Mouse (Mus musculus) erythroblast, adult 5-6 weeks (primary cell): ENCODE data around the gene Bcl10. TPM values are rescaled to one million over a fixed set of nuclear protein-coding genes. Genes with fewer than 3 reads are reported as not detected.
"Not testable (repeated sequence)": the region's sequence is repeated elsewhere in the genome, so short reads cannot be mapped to it uniquely, and the experiment has no call there.

Experiments
- ATAC-seq: replicated peaks from 2 replicates; pipeline ENCODE4 v1.8.0; 2016; ENCODE audit warnings: moderate number of reproducible peaks, mild to moderate bottlenecking, moderate TSS enrichment, inconsistent platforms; ENCODE audit not compliant: poor library complexity, low FRiP score, severe bottlenecking
- total RNA-seq, 2 experiments: library from RNA; stranded (forward) in 1 of 2; stranded (reverse) in 1 of 2; fragments of 150-400 nt in 1 of 2; fragments of 200-764, 138-1000 nt in 1 of 2; gene quantifications; 2 replicates each; pipeline versions ENCODE4 v1.2.3 to v1.2.4; 2015 to 2017; ENCODE audit warnings: low replicate concordance in 2 of 2

Bcl10 gene
- total RNA-seq, 2 experiments from 2014 or later, result 7.7 to 18.0 TPM

DNA sequence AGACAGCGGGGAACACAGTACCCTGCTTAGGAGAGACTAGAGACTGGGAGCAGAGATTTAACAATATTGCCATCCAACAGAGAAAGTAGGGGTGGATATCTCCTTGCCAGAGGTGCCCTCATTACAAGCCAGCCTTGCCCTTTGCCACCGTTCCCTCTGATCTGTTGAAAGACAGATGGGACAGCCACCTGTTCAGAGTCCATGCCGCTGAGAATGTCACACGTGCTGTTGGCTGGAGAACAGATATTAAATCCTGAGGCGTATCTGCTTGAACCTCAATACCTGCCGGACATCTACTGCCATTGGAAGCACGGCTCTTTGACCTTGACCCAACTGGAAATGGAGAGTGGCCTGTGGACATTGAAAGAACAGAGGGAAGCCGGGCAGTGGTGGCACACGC, 16.0 kb upstream of the Bcl10 start:
- ATAC-seq, result no peak

DNA sequence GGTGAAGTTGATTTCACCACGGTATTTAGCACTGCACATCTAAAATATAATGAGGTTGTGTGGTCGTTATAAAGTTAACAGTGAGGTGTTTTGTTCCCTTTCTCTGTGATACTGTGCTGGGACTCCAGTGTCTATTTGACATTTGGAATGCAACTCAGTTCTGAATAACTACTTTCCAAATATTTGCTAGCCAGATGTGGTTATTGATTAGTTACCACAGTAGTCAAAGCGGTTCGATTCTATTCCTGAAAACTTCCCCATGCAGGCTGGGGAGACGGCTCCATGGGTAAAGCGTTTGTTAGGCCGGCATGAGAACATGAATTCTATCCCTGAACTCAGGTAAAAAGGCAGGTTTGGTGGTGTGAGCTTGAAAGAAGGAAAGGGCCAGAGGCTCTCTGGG, 10.1 kb upstream of the Bcl10 start:
- no peak for ATAC-seq

DNA sequence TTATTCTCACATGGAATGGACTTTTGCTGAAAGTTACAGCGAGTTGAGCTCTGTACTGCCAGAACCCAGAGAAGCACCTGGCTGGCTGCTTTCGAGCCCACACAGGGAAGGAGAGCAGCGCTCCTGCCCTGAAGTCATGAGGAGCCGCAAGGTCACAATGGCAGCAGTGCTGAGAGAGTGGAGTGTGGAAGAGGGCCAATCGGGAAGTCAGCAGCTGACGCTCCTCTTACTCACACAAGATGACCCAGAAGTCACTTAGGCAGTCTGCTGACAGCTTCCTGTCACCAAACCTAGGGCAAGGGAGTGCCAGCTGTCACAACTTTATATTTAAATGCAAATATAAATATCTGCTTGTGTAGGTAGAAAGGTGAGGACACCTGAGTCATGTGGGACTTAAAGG, 9.3 kb upstream of the Bcl10 start:
- no peak for ATAC-seq

DNA sequence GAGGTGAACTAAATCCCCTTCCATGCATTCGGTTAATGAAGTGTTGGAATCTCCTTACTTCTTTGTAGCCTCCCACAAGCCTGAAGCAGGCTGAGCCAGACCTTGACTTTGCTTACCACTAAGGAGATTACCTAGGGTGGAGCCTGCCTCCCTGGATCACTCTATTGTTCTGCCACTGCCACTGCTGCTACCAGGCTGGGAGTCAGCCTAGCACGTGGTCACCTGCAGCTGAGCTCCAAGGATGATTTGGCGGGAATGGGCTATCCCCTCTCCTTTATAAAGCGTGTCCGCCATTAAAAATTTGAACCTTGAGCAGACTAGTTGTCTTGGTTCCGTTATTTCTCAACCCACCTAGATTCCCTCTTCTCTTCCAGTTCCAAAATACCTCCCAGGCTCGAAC, 8.7 kb upstream of the Bcl10 start:
- not testable (repeated sequence) for ATAC-seq

DNA sequence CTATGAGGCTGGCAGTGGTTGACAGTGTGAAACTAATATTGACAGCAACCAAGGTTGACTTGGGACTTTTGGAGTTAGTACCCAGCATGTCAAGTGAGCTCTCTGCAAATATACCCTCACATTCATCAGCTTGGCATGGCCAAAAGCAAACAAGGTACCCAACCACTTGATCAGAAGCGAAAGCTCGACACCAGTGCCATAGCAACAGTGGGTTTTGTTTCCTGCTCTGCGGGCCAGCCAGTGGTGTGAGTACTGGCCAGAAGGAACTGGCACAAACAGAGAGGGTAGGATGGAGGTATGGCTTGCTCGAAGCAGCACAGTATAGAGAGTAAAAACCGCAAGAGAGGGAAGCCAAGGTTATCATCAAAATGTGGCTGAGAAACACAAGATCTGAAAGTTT, 6.2 kb upstream of the Bcl10 start:
- no peak for ATAC-seq

DNA sequence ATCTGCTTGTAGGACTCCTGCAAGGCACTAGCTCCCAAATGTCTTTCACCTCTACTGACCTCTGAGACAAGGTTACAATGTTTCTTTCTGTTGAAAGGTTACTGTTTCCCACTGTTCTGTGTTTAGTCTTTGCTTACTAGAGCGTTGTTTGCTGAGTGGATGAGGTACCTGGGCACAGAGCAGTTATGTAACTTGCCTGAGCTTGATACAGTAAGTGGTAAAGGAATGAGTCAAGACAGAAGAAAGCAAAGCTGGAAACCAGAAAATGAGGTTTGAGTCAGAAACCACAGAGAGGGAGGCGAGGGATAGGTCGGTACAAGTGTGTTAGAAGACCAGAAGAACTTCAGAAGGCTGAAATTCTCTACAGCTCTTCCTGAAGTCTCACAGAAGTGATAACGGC, 5.8 kb upstream of the Bcl10 start:
- ATAC-seq, result no peak

DNA sequence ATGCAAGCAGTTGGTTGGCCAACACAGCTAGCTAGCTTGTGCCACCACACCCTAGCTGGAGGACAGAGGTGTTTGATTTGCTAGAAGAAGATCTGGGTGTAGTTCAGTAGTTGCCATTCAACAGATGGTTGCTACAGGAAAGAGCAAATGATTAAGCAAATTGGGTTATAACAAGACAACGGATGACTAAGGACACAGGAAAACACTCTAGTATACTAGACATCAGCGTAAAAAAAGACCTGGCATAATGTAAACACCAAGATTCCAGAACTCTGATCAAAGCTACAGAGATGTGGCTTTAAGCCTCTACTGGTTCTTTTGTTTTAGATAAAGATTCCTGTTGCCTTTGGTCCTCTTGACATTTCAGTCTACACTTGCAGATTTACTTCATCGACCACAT, 367 bp downstream of the Bcl10 start:
- ATAC-seq, result no peak

DNA sequence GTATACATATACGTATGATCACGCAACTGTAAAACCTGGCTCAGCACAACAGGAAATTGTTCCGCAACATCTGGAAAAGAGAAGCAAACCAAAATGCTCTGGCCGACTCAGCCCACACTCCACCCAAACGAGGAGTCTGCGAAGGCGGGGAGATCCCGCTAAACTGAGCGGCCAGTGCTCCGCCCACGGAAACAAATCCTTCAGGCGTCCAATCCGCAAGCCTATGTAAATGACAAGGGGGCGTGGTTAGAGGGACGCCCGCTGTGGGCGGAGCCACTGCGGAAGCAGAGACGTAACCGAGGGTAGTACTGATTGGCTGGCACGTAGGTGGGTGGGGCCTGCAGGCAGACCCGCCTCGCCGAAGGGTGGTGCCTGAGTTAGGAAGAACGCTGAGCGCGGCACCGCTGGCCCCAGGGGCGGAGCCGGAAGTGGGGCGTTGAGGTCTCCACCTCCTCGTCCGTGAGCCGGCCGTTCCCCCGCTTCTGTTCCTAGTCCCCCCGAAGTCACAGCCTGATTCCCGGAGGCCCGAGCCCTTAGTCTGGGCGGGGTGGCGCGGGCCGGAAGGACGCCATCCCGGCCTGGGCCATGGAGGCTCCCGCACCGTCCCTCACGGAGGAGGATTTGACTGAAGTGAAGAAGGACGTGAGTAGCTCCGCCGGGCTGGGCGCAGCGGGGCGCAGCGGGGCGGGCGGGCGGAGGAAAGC, 1.4 kb downstream of the Bcl10 start:
- ATAC-seq, result peak; percentile 97

DNA sequence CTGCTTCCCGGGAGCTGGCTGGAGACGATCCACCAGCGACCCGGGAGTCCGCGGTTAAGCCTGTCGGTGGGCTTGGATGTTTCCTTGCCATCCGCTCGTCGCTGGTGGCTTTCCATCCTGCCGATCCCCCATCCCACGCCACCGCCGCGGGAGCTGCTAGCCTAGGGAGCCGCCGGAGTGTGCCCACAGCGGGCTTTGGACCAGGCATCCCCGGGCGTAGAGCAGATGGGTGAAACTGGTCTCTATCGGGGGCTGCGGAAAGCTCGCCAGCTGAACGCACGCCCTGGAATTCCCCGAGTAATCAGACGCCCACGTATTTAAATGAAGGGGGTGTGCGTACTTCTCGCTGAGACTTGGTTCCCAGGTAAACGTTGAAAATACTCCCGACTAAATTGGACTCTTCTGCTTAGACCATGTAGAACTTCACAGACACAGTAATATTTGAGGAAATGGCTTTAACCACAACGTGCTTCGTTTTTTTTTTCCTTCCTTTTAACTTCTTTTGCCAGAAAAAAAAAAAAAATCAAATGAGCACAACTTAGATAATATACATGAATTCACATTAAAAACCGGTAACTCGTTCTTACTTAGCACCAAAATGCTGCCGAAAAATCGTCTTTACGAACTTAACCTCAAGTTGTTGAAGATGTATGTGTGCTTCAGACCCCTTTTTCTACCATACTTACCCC, 2.2 kb downstream of the Bcl10 start:
- peak; percentile 41 for ATAC-seq

DNA sequence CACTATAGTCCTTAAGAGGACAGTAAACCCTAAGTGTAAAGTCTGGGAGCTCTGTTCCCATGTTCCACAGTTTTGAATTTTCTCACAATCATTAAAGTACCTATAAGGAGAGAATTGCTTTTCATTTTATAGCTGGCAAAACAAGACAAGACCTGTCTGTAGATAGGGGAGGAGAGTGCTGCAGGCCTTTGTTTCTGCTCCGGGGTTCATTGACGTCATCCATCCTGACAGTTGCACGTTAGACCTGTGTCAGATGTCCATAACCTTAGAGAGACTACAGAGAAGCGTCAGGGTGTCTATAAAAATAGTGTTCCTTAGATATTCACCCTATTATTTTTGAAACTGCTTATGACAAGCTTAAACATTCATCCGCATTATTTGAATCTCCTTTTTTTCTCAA, 2.9 kb downstream of the Bcl10 start:
- no peak for ATAC-seq

DNA sequence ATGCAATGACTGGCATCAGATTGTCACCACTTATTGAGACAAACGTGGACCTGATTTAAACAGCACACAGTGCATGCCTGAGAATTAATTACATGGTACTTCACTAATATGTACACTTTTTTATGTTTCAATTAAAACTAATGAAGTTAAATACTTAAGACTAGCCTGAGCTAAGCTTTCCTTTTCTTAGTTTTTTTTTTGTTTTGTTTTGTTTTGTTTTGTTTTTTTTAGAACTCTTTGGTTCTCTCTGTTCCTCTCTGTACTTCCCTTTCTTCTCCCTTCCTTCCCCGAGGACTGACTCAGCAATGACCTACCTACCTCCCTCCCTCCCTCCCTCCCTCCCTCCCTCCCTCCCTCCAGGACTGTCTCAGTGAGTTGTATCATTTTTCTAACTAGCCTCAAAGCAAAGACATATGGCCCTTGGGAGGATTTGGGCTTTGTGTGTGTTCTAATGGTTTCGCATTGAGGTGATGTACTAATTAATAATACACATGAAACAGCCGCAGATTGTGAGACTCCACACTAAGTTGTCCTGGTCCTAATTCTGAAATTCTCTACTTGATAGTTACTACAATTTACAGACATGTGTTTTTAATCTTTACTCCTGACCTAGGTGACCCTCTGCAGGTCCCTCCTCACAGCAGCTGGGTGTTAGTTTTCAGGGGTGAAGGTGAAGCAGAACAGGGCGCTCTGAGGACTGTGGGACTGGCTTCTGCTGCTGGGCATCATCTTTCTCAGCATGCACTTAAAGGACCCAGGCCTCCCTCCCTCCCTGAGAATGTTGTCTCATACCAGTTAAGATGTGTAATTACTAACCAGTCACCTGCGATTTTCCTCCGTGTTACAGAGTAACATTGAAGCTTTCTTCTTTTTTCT, 7.2 kb downstream of the Bcl10 start:
- ATAC-seq, result no peak

DNA sequence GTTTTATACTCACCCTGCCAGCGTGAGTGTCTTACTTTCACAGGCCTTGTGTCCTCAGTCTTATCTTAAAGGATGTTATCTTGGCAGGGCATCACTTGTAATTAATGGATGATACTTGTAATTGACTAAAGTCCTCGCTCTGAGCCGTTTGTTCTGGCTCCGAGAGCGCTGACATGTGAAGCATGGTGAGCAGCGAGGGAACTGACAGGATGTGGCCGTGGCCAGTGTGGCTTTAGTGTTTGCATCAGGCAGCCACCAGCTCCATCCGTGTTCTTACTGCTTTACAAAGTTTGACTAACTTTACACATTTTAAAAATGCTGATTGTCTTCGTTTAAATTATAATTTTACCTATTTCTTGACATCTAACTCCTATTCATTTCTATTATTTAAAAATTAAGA, 11.2 kb downstream of the Bcl10 start:
- ATAC-seq, result no peak

DNA sequence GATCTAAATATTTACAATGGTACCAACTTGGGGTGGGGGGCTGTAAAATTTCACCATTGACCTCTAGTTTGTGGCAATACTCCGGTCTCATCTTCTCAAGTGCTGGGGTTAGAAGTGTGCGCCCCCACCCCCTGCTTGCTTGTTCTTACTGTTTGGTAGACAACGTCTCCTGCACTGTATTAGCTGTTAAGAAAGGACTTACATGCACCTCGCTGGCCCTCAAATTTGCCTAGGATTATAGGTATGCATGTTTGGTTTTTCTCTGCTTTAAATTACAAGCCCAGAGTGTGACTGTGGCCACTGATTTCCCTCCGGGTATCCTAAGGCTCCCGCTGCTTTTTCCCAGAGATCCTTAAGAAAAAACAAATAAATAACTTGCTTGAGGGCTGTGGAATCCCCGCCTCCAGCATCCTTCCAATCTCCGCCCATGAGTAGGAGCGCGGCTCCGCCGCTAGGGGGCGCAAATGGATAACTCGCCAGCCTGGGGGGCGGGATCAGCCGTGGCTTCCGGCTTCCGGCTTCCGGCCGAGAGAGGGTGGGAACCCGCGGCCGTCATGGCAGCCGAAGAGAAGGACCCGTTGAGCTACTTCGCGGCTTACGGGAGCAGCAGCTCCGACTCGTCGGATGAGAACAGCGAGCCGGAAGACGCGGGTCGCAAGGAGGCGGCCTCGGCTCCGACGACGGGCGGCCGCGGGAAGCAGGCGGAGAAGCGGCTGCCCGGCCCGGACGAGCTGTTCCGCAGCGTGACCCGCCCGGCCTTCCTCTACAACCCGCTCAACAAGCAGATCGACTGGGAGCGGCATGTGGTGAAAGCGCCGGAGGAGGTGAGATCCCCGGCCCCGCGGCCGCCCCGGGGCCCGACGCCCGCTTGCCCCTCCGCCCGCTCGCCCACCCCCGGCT, 15.2 kb downstream of the Bcl10 start, which contains the start of gene 2410004B18Rik:
Gene 2410004B18Rik, plus strand, starts transcription at position 510 of the 900 bp plus-strand sequence.
- peak; percentile 93 for ATAC-seq

DNA sequence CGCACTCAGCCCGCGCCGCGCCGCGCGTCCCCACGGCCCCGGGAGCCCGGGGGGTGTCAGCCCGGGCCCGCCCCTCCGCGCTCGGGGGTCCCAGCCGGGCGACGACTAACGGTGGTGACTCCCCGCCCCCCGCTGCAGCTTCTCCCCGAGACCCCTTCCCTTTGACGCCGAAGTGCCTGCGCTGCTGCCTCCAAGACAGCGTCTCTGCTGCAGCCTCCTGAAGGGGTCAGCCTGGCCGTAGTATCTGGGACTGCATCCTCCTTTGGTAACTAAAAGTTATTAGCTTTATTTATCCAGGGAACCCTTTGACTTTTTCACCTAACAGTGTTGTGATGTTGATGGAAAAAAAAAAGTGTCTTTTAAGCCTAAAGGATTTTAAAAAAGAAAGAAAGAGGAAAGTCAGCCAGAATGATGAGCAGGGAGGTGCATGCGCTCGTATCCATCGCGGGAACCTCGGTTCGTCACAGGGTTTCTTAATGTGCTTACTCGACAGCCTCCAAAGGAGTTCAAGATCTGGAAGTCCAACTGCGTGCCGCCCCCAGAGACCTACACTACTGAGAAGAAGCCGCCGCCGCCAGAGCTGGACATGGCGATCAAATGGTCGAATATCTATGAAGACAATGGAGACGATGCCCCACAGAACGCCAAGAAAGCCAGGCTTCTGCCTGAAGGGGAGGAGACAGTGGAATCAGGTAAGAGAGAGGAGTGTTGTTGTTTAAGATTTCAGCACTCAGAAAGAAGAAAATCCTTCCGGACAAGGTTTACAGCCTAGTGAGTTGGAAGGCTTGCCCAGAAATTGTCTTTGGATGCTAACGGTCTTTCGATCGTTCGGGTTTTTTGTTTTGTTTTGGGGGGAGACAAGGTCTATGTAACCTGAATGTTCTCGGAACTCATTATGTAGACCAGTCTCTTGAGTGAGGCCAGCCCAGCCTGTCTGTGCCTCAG, 16.1 kb downstream of the Bcl10 start:
- ATAC-seq, result no peak

DNA sequence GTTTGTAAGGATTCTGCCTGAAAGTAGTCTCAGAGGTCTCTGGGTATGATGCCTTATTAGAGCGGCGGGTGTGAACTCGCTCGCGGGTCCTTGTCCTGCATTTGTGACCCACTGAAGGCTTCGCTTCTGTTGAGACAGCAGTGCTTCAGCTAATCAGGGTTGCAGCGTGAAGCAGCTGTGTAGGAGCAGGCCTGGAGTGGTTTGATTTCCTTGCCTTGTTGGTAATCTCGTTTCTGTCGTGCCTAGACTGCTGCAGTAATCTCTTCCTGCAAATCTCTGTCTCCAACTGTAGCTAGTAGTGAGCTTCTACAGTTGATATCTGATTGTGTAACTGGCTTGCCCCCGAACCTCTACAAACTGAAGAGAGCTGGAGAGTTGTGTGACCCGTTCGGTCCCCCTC, 16.8 kb downstream of the Bcl10 start:
- ATAC-seq, result no peak; the same call in 1 of the 2 replicates

DNA sequence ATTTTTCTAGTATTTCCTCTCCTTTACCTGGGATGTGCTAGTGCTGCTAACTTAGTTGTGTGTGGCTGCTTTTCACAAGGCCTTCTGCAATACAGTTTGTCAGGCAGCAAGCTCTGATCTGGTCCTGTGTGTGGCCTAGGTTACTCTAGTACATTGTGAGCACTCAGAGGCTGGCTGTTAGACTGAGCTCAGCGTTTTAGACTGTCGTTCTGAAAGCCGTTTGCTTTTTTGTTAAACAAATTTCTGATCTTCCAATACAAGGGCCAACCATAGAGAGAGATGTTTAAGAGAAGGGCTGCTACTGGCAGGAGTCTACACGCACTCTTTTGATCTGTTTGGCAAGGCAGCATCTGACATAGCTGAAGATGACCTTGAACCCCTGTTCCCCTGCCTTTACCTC, 17.4 kb downstream of the Bcl10 start:
- no peak for ATAC-seq

DNA sequence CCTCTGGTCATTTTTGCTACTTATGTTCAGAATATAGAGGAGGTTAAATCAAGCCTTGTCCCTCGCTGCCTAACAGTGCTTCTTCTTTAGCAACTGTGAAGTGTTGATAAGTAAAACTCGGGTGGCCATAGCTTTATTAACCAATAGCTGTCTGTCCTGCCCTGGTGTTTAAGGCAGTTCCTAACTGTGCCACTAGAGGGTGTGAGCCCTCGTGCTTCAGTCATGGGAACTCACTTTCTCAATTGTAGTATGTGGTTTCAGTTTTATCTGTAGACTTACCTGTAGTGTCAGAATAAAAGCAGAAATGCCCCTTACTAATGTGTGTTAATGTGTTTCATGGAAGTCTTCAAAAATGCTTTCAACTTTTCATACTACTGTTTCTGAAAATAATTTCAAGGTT, 19.4 kb downstream of the Bcl10 start:
- peak; percentile 70 for ATAC-seq

DNA sequence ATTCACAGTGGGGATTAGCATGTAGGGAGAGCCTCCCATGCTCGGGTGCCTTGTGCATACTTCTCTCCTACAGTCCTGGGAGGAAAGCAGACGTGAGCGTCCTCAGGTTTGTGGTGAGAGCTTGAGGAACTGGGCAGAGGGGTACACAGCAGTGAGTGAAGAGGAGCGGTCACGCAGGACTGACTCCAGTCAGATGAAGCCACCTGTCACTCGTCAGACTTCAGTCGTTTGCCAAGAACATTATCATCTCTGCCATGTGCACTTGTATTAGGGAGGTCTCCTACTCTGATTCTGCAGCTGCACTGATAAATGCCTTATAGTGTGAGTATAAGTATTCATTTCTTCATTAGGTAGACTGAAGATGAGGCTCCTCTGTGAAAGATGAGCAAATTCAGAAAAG, 21.7 kb downstream of the Bcl10 start:
- peak; percentile 75 for ATAC-seq

DNA sequence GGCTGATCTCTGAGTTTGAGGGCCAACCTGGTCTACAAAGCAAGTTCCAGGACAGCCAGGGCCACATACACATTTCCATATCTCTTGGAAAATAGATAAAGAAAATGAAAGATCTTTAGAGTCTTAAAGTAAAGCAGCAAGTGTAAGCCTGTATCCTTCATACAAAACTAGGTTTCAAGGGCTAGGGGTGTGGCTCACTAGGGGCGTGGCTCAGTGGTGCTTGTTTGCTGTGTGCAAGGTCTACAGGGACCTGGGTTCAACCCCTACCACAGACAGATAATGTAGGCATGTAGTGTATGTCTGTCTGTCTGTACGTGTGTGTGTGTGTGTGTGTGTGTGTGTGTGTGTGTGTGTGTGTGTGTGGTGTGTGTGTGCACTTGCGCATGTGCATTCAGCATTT, 23.3 kb downstream of the Bcl10 start:
- ATAC-seq, result peak; percentile 57; the same call in 1 of the 2 replicates
